Mouse (Mus musculus) bone marrow, adult 2 months (tissue): ENCODE measurements around the gene Pank4.

ENCODE experiments used
- CTCF ChIP-seq: fragments of 200-500 bp; IDR thresholded peaks from 2 replicates; pipeline ENCODE4 v1.5.1; 2011; ENCODE audit warnings: low read length, control low read depth; ENCODE audit not compliant: control insufficient read depth, insufficient read depth
- POLR2A ChIP-seq: fragments of 200-500 bp; IDR thresholded peaks from 2 replicates; pipeline ENCODE4 v1.6.1; 2011; ENCODE audit warnings: low read depth, mild to moderate bottlenecking, control low read depth, low read length, borderline replicate concordance; ENCODE audit not compliant: control insufficient read depth

DNA sequence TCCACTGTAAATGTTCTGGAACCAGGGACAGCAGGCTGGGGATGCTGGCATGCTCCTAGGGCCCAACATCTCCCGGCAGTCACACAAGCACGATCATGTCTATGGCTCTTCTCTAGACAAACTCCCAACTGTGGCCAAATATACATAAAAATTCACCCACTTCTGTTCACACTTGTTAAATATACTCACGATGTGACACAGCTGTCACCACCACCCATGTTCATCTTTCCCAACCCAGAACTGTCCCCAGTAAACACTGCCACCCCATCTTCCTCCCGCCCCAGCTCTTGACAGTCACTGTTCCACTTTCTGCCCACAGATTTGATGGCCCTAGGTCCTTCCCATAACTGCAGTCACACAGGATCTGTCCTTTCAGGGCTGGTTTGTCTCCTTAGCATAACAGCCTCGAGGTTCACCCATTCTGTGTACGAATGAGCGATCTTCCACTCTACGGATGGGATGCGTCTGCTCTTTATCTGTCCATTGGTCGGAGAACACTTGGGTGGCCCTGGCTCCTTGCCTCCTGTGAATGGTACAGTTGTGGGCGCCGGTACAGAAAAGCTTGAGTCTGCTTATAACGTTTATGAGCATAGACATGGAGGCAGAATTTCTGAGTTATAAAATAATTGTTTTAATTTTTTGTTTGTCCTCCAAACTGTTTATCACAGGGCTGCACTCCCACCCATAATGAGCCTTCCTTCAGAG lies 6.5 kb upstream of the Pank4 start:
- TF ChIP-seq POLR2A: no peak
- TF ChIP-seq CTCF: no peak
